Mouse (Mus musculus) adrenal gland, adult 8-10 months (tissue): ENCODE results near the gene Gm10718. TPM values are rescaled to one million over a fixed set of nuclear protein-coding genes. Genes with fewer than 3 reads are reported as not detected.
"Not testable (repeated sequence)": the region's sequence is repeated elsewhere in the genome, so short reads cannot be mapped to it uniquely, and the experiment has no call there.

Source experiments
- DNase-seq: peaks from one replicate; pipeline ENCODE4 v3.0.0; 2022
- microRNA-seq, 2 experiments: library from miRNA; unstranded; fragments of <30 nt; microRNA quantifications; one replicate each; pipeline ENCODE4 v1.2.0; 2022
- total RNA-seq, 4 experiments: library from RNA; stranded (reverse); gene quantifications; 2 replicates each; pipeline ENCODE4 v1.2.4; 2022

Gene Gm10718
- total RNA-seq, 4 experiments from 2014 or later, result 1.1 to 1.5 TPM; not detected in 2

GRCm38 (mm10) chr9:3025653-3026052 lies 2.3 kb downstream of the Gm10718 start:
- peak; percentile 35 for DNase-seq

GRCm38 (mm10) chr9:3026136-3026535 lies 2.8 kb downstream of the Gm10718 start:
- DNase-seq, result not testable (repeated sequence)

GRCm38 (mm10) chr9:3026741-3027140 lies 3.4 kb downstream of the Gm10718 start:
- not testable (repeated sequence) for DNase-seq

- not testable (repeated sequence) for DNase-seq
These were observed 3.9 kb downstream of the Gm10718 start for GRCm38 (mm10) chr9:3027200-3027599.

- DNase-seq, result peak; percentile 5
These were observed 6.1 kb downstream of the Gm10718 start for GRCm38 (mm10) chr9:3029276-3030000.

GRCm38 (mm10) chr9:3030677-3031318 lies 7.5 kb downstream of the Gm10718 start:
- not testable (repeated sequence) for DNase-seq

GRCm38 (mm10) chr9:3034299-3034698 lies 11.0 kb downstream of the Gm10718 start, which contains the start of gene Gm17535:
Gene Gm17535 (plus strand): TSS chr9:3034599.
- not testable (repeated sequence) for DNase-seq

- DNase-seq, result not testable (repeated sequence)
These were observed 13.2 kb downstream of the Gm10718 start, which contains the start of gene Gm10715 for GRCm38 (mm10) chr9:3036577-3036976. Gene Gm10715 (plus strand): TSS chr9:3036877.

- DNase-seq, result not testable (repeated sequence)
These were observed 14.8 kb downstream of the Gm10718 start for GRCm38 (mm10) chr9:3038161-3038560.

Small RNA genes within 50 kb of the gene (microRNA-seq; reads per million reads assigned to microRNA genes)
- 0 reads per million in 2 experiments for gene Mir101c

Other genes starting within 250 kb of the Gm10718 start
- gene Gm10722, start 22.6 kb upstream of the Gm10718 start, total RNA-seq, result not detected
- gene Gm11168, start 20.2 kb upstream of the Gm10718 start, total RNA-seq, result under 1 TPM in 1 of 4 experiments, not detected in 3; 0.59 TPM
- 1 to 10 TPM in 1 of 4 experiments, not detected in 3; 1.3 TPM for gene Gm10721, start 10.4 kb upstream of the Gm10718 start, total RNA-seq
- not detected for gene Gm10720, start 7.9 kb upstream of the Gm10718 start, total RNA-seq
- gene Gm10719, start 6.1 kb upstream of the Gm10718 start, total RNA-seq, result under 1 TPM; 0.59 to 0.92 (median 0.78) TPM
- under 1 TPM in 2 of 4 experiments, not detected in 2; 0.52 to 0.62 TPM for gene Gm10717, start 1.9 kb downstream of the Gm10718 start, total RNA-seq
- not detected for gene Gm17535, start 11.1 kb downstream of the Gm10718 start, total RNA-seq
- gene Gm10715, start 13.3 kb downstream of the Gm10718 start, total RNA-seq, result not detected